Mouse (Mus musculus): ENCODE measurements around the gene Fadd.

Fadd gene

DNA sequence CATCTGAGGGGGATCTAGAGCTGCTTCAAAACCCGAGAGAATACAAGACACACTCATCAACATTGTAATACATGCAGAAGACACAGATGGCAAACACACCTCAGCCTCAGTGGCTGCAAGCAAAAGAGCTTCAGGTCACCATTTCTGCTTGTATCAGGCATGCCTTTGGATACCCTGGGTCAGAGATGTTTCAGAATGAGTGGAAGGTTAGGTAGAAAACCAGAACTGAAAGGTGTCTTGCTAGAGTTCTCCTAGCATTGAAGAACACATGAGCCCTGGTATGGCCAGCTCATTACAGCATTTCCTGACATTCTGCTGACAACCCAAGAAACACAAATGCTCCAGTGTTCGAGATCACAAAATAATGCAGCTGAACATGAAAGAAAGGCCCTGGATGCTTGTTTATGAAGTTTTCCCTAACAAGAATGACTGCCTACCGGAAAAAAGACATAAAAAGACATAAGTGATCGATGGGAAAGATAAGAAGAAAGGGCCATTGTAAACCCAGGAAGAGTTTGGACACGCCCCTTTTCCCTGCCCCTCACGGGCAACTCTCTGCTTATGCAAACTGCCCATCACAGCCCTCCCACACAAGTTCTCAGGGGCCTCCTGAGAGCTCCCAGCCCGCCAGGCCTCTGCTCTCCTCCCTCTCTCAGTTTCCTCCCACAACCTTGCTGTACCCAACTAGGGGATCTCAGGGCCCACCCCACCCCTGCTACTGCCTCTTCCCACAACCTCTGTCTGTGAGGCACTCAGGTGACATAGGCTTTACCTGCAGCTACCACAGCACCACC lies 50.5 kb downstream of the Fadd start:
- DNase-seq (ENCODE audit: low spot score): no peak

DNA sequence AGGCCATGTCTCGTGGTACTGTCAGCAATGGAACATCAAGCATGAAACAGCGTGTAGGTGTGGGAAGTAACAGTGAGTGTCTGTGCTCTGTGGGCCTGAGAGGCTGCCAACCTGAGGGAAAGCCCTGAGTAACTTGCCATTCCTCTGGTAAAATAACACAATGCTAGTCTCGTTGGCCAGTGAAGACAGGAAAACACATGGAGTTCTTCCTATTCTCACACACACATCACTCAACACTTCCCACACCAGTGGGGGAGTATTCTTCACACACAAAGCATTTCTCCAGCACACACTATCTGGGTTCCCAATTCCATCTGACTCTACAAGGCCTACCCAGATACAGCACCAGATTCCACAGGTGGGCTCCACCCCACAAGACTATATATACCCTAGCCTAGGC lies 52.4 kb downstream of the Fadd start:
- no peak for DNase-seq (ENCODE audit: low spot score)

DNA sequence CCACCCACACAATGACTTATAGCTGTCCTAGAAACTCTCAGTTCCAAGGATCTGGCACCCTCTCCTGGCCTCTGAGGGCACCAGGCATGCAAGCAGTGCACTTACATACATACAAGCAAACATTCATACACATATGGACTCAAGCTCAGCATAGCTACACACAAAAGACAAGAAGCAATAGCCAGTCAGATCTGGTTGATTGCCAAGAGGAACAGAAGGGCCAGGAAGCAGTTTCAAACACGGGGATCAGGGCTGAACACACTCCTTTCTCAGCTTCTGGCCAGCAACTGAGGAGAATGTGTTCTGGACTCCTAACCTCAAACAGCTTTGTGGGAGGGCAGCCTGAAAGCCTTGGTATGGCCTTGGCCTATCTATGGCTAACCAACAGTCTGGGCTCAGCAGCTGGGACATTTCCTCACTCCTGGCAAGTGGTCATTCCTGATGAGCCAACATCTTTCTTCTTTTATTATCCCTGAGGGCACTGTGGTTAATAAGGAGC lies 54.5 kb downstream of the Fadd start:
- DNase-seq (ENCODE audit: low spot score): no peak

Measured in urinary bladder, postnatal 10 days (tissue).